In genomic region chr7:28356981-28357380, GRCm38 (mm10) we compare ENCODE assay signal across 7 mouse cellular contexts. TPM values are rescaled to one million over a fixed set of nuclear protein-coding genes. Genes with fewer than 3 reads are reported as not detected.
DNase-seq lines count a peak whose midpoint lies in the region; ATAC-seq and TF ChIP-seq lines count a peak whose summit lies in the region.

No protein-coding gene starts in this region.

- 5% methylated on average over 3 of the region's 5 CpGs for WGBS in embryonic facial prominence, embryonic 14.5 days
- WGBS in hindbrain, embryonic 11.5 days, result 5% methylated on average over 5 of the region's 5 CpGs
- 0% methylated on average over 5 of the region's 5 CpGs for WGBS in limb, embryonic 14.5 days
- 11% methylated on average over 1 of the region's 5 CpGs for WGBS in neural tube, embryonic 15.5 days

- no peak overlapping the region for H3K4me2 ChIP-seq in embryonic facial prominence, embryonic 14.5 days (ENCODE audit: low read depth, low read length)
- no peak overlapping the region for H3K4me2 ChIP-seq in hindbrain, embryonic 11.5 days (replicated peaks; ENCODE audit: low read depth, low read length)
- no peak overlapping the region for H3K4me2 ChIP-seq in limb, embryonic 14.5 days (replicated peaks; ENCODE audit: low read depth, low read length, severe bottlenecking)
- no peak overlapping the region for H3K4me2 ChIP-seq in neural tube, embryonic 15.5 days

- no peak for TF ChIP-seq POLR2A in limb, embryonic 14.5 days (IDR thresholded peaks at IDR 0.05; ENCODE audit: borderline replicate concordance, extremely low read depth, insufficient read depth, insufficient read length)

- no peaks in the 10 kb centered on the region for H3K9me3 ChIP-seq in embryonic facial prominence, embryonic 14.5 days (ENCODE audit: control insufficient read depth, low read length)
- H3K9me3 ChIP-seq in hindbrain, embryonic 11.5 days (ENCODE audit: control insufficient read depth, low read length), result no peaks in the 10 kb centered on the region
- no peaks in the 10 kb centered on the region for H3K9me3 ChIP-seq in limb, embryonic 14.5 days (ENCODE audit: control insufficient read depth, low read length)
- H3K9me3 ChIP-seq in neural tube, embryonic 15.5 days (replicated peaks), result no peaks in the 10 kb centered on the region

- peaks cover 15% of the 10 kb centered on the region; the same call in 1 of the 2 replicates for H3K4me1 ChIP-seq in embryonic facial prominence, embryonic 14.5 days (ENCODE audit: control insufficient read depth, insufficient read depth, low read length)
- H3K4me1 ChIP-seq in hindbrain, embryonic 11.5 days (replicated peaks; ENCODE audit: control insufficient read depth, insufficient read depth, low read length), result 0 out of 2 replicates have a peak, but pooled peaks cover 2% of the 10 kb centered on the region
- peaks cover 8% of the 10 kb centered on the region for H3K4me1 ChIP-seq in limb, embryonic 14.5 days (ENCODE audit: control insufficient read depth, insufficient read depth, low read length)
- peaks cover 12% of the 10 kb centered on the region for H3K4me1 ChIP-seq in neural tube, embryonic 15.5 days

- peak; percentile 87 for DNase-seq in ZHBTc4 (ENCODE audit: low read depth, low spot score)
- peak; percentile 72 for DNase-seq in embryonic facial prominence, embryonic 14.5 days (ENCODE audit: low spot score)
- peak; percentile 45 for DNase-seq in hindbrain, embryonic 11.5 days (ENCODE audit: low spot score)
- DNase-seq in limb, embryonic 14.5 days (ENCODE audit: low spot score), result peak; percentile 65
- DNase-seq in spleen, postnatal 36 days (ENCODE audit: low spot score in 2 of 2), result no peak
- no peak for DNase-seq in cerebellum, postnatal 4 days (ENCODE audit: low spot score in 2 of 2)

- no peaks in the 10 kb centered on the region for H3K27me3 ChIP-seq in embryonic facial prominence, embryonic 14.5 days (replicated peaks; ENCODE audit: control insufficient read depth, insufficient read depth, low read length)
- no peaks in the 10 kb centered on the region for H3K27me3 ChIP-seq in hindbrain, embryonic 11.5 days (ENCODE audit: control insufficient read depth, insufficient read depth, low read length)
- H3K27me3 ChIP-seq in limb, embryonic 14.5 days (ENCODE audit: control insufficient read depth, insufficient read depth, low read length), result no peaks in the 10 kb centered on the region
- H3K27me3 ChIP-seq in neural tube, embryonic 15.5 days (replicated peaks), result no peaks in the 10 kb centered on the region

- H3K4me3 ChIP-seq in embryonic facial prominence, embryonic 14.5 days (ENCODE audit: low read depth, low read length), result no peak overlapping the region
- H3K4me3 ChIP-seq in hindbrain, embryonic 11.5 days (ENCODE audit: low read depth, low read length), result no peak overlapping the region
- no peak overlapping the region for H3K4me3 ChIP-seq in limb, embryonic 14.5 days (replicated peaks; ENCODE audit: low read length)
- no peak overlapping the region for H3K4me3 ChIP-seq in neural tube, embryonic 15.5 days (replicated peaks)

- peaks cover 72% of the 10 kb centered on the region for H3K36me3 ChIP-seq in embryonic facial prominence, embryonic 14.5 days (ENCODE audit: control insufficient read depth, insufficient read depth, low read length)
- peaks cover 21% of the 10 kb centered on the region for H3K36me3 ChIP-seq in hindbrain, embryonic 11.5 days (ENCODE audit: control insufficient read depth, insufficient read depth, low read length)
- H3K36me3 ChIP-seq in limb, embryonic 14.5 days (ENCODE audit: control insufficient read depth, insufficient read depth, low read length), result peaks cover 66% of the 10 kb centered on the region
- peaks cover 51% of the 10 kb centered on the region for H3K36me3 ChIP-seq in neural tube, embryonic 15.5 days

- peak overlapping the region; percentile 74 for H3K27ac ChIP-seq in embryonic facial prominence, embryonic 14.5 days (replicated peaks; ENCODE audit: low read depth, low read length)
- H3K27ac ChIP-seq in hindbrain, embryonic 11.5 days (ENCODE audit: low read depth, low read length), result no peak overlapping the region
- peak overlapping the region; percentile 49 for H3K27ac ChIP-seq in limb, embryonic 14.5 days (replicated peaks; ENCODE audit: low read depth, low read length)
- H3K27ac ChIP-seq in neural tube, embryonic 15.5 days (replicated peaks), result peak overlapping the region; percentile 33; the same call in 1 of the 2 replicates

- ATAC-seq in embryonic facial prominence, embryonic 14.5 days (ENCODE audit: low read depth), result peak; percentile 42
- ATAC-seq in hindbrain, embryonic 11.5 days (ENCODE audit: low FRiP score), result no peak
- peak; percentile 53 for ATAC-seq in limb, embryonic 14.5 days (ENCODE audit: low FRiP score, low read depth)
- ATAC-seq in neural tube, embryonic 15.5 days (ENCODE audit: low FRiP score), result no peak

- H3K9ac ChIP-seq in embryonic facial prominence, embryonic 14.5 days (ENCODE audit: low read depth, low read length), result 0 out of 2 replicates have a peak overlapping the region, but pooled peaks have one; percentile 20
- H3K9ac ChIP-seq in hindbrain, embryonic 11.5 days (ENCODE audit: low read depth, low read length), result no peak overlapping the region
- no peak overlapping the region for H3K9ac ChIP-seq in limb, embryonic 14.5 days (ENCODE audit: low read depth, low read length, severe bottlenecking)
- no peak overlapping the region for H3K9ac ChIP-seq in neural tube, embryonic 15.5 days (replicated peaks)

RNA-seq across cellular contexts. Expression of gene Rps16, which starts 6.5 kb away (rescaled TPM):
- polyA plus RNA-seq in embryonic facial prominence, embryonic 14.5 days (2014; fragmentation: Nextera tagmentation; extraction: Ambion mirVana), result 1,196 and 1,252 TPM in 2 replicates
- polyA plus RNA-seq in hindbrain, embryonic 11.5 days (2014; fragmentation: Nextera tagmentation; extraction: Ambion mirVana), result 746 and 776 TPM in 2 replicates
- 1,848 and 2,127 TPM in 2 replicates for polyA plus RNA-seq in limb, embryonic 14.5 days (2012; rRNA removed)
- 1,280 and 1,345 TPM in 2 replicates for polyA plus RNA-seq in limb, embryonic 14.5 days (2014; fragmentation: Nextera tagmentation; extraction: Ambion mirVana)
- 467 and 619 TPM in 2 replicates for polyA plus RNA-seq in neural tube, embryonic 15.5 days (2015; fragmentation: Nextera tagmentation; extraction: Ambion mirVana)

RNA-seq across cellular contexts. Expression of gene Plekhg2, which starts 15.4 kb away (rescaled TPM):
- 41.1 and 51.3 TPM in 2 replicates for polyA plus RNA-seq in embryonic facial prominence, embryonic 14.5 days (2014; fragmentation: Nextera tagmentation; extraction: Ambion mirVana)
- 39.5 and 48.0 TPM in 2 replicates for polyA plus RNA-seq in hindbrain, embryonic 11.5 days (2014; fragmentation: Nextera tagmentation; extraction: Ambion mirVana)
- polyA plus RNA-seq in limb, embryonic 14.5 days (2012; rRNA removed), result 67.3 and 87.8 TPM in 2 replicates
- polyA plus RNA-seq in limb, embryonic 14.5 days (2014; fragmentation: Nextera tagmentation; extraction: Ambion mirVana), result 59.0 and 69.1 TPM in 2 replicates
- polyA plus RNA-seq in neural tube, embryonic 15.5 days (2015; fragmentation: Nextera tagmentation; extraction: Ambion mirVana), result 21.4 and 26.5 TPM in 2 replicates

RNA-seq across cellular contexts. Expression of gene Supt5, which starts 18.4 kb away (rescaled TPM):
- 70.5 and 82.3 TPM in 2 replicates for polyA plus RNA-seq in embryonic facial prominence, embryonic 14.5 days (2014; fragmentation: Nextera tagmentation; extraction: Ambion mirVana)
- polyA plus RNA-seq in hindbrain, embryonic 11.5 days (2014; fragmentation: Nextera tagmentation; extraction: Ambion mirVana), result 68.0 and 74.9 TPM in 2 replicates
- polyA plus RNA-seq in limb, embryonic 14.5 days (2012; rRNA removed), result 116 and 127 TPM in 2 replicates
- 76.2 and 84.4 TPM in 2 replicates for polyA plus RNA-seq in limb, embryonic 14.5 days (2014; fragmentation: Nextera tagmentation; extraction: Ambion mirVana)
- polyA plus RNA-seq in neural tube, embryonic 15.5 days (2015; fragmentation: Nextera tagmentation; extraction: Ambion mirVana), result 92.8 and 101 TPM in 2 replicates

RNA-seq across cellular contexts. Expression of gene Zfp36, which starts 23.1 kb away (rescaled TPM):
- 13.5 and 14.4 TPM in 2 replicates for polyA plus RNA-seq in embryonic facial prominence, embryonic 14.5 days (2014; fragmentation: Nextera tagmentation; extraction: Ambion mirVana)
- polyA plus RNA-seq in hindbrain, embryonic 11.5 days (2014; fragmentation: Nextera tagmentation; extraction: Ambion mirVana), result 3.4 and 3.9 TPM in 2 replicates
- 12.3 and 19.0 TPM in 2 replicates for polyA plus RNA-seq in limb, embryonic 14.5 days (2012; rRNA removed)
- polyA plus RNA-seq in limb, embryonic 14.5 days (2014; fragmentation: Nextera tagmentation; extraction: Ambion mirVana), result 16.0 TPM in 2 replicates
- polyA plus RNA-seq in neural tube, embryonic 15.5 days (2015; fragmentation: Nextera tagmentation; extraction: Ambion mirVana), result 4.2 and 7.5 TPM in 2 replicates

RNA-seq across cellular contexts. Expression of gene Med29, which starts 35.5 kb away (rescaled TPM):
- polyA plus RNA-seq in embryonic facial prominence, embryonic 14.5 days (2014; fragmentation: Nextera tagmentation; extraction: Ambion mirVana), result 44.1 and 48.2 TPM in 2 replicates
- polyA plus RNA-seq in hindbrain, embryonic 11.5 days (2014; fragmentation: Nextera tagmentation; extraction: Ambion mirVana), result 47.6 and 49.7 TPM in 2 replicates
- polyA plus RNA-seq in limb, embryonic 14.5 days (2012; rRNA removed), result 47.5 and 61.6 TPM in 2 replicates
- 46.6 and 49.9 TPM in 2 replicates for polyA plus RNA-seq in limb, embryonic 14.5 days (2014; fragmentation: Nextera tagmentation; extraction: Ambion mirVana)
- polyA plus RNA-seq in neural tube, embryonic 15.5 days (2015; fragmentation: Nextera tagmentation; extraction: Ambion mirVana), result 48.4 and 50.0 TPM in 2 replicates

Comparison
In these comparisons a context has a peak if more than half of its experiments do, and no peak if none do; other contexts are left out.
1. DNase-seq: peak in ZHBTc4 (single experiment), embryonic facial prominence, embryonic 14.5 days (single experiment), hindbrain, embryonic 11.5 days (single experiment) and limb, embryonic 14.5 days (single experiment); none in spleen, postnatal 36 days (0 of 2) and cerebellum, postnatal 4 days (0 of 2).
2. ATAC-seq: peak in embryonic facial prominence, embryonic 14.5 days (single experiment) and limb, embryonic 14.5 days (single experiment); none in hindbrain, embryonic 11.5 days (single experiment) and neural tube, embryonic 15.5 days (single experiment).